Mouse (Mus musculus) lung, postnatal 36 days (tissue): Measurements from ENCODE around the gene Pdyn.

Experiments used
- DNase-seq: peaks from one replicate; pipeline ENCODE4 v3.0.0; 2022; ENCODE audit warnings: mixed read lengths

Pdyn gene

GRCm38 (mm10) chr2:129653632-129654031 lies 46.0 kb downstream of the Pdyn start:
- DNase-seq, result no peak

- DNase-seq, result peak; percentile 32
Measured at GRCm38 (mm10) chr2:129652616-129653015, 47.0 kb downstream of the Pdyn start.
